Mouse (Mus musculus) erythroblast, embryonic 14.5 days (primary cell): ENCODE measurements around the gene Wsb1.

Source experiments
- GATA1 ChIP-seq: IDR thresholded peaks from 2 replicates; pipeline ENCODE4 v1.6.1; 2012; ENCODE audit warnings: low read length, inconsistent platforms, mixed read lengths
- TAL1 ChIP-seq: IDR thresholded peaks from 3 replicates; pipeline ENCODE4 v1.6.1; 2012; ENCODE audit warnings: low read length, inconsistent platforms, mixed read lengths

DNA sequence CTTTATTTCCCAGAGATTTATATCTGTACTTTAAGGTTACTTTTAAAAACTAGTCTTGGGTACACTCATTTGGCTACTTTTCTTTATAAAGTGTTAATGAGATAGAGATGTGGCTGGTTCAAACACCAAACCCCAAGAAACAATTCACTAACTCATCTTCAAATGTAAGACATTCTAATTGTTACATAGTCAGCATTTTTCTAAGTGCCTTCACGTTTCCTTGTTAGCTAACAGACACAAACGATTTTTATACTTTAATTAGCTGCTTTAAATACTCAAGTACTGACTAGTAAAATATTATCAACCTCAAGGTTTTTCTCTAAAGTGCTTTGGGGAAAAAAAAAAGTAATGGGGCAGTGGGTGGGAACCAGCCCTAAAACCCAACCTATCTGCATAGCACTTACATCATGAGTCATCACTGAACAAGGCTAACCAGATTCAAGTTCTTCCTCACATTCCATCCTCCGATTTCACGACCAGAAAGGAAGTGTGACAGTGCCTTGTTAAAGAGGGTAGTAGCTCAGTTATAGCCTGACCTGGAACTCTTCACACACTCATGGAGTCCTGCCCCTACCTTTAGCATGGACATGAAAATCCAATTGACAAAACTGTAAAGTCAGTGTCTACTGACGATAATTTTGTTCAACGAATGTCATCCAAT is 1.5 kb downstream of the Wsb1 start:
- TF ChIP-seq GATA1 = no peak
- no peak for TF ChIP-seq TAL1
